Comparison of ENCODE assay signal across 8 mouse cellular contexts in the genomic region with DNA sequence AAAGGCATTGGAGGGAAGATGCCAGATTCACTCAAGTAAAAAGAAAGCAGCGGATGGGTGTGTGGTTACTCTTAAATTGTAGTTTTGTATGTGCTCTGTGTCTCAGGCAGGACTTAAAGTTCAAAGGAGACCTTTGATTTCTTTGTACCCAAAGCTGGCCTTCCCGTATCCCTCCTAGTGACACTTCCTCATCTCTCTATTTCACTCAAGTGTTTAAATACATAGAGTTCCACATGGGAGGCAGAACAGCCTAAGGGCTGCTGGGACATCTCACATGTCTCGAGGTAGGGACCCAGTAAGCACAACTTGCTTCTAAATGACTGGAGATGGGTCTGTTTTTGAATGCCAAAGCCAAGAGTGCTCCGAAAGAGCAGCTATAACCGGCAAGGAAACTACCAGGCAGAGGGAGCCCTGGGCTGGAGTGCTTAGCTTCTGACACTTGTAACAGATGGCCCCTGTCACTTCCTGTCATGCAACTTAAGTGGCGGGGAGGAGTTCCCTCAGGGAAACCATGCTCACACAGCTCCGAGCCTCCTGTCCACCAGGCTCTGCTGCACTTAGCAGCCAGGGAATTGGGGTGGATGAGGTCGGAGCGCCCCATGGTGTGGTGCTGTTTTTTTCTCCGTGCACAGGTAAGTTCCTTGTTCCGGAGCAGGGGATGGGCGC.
DNase-seq lines count a peak whose midpoint lies in the region; ATAC-seq and TF ChIP-seq lines count a peak whose summit lies in the region.

No protein-coding gene starts in this region.

- WGBS in midbrain, postnatal 0 days: 69% methylated on average over 12 of the region's 12 CpGs
- 72% methylated on average over 12 of the region's 12 CpGs for WGBS in midbrain, embryonic 10.5 days
- WGBS in embryonic facial prominence, embryonic 13.5 days: 38% methylated on average over 12 of the region's 12 CpGs
- WGBS in liver, embryonic 13.5 days (ENCODE audit: insufficient replicate concordance): 27% methylated on average over 12 of the region's 12 CpGs

- ATAC-seq in midbrain, postnatal 0 days (ENCODE audit: low FRiP score): no peak
- no peak for ATAC-seq in embryonic facial prominence, embryonic 13.5 days (ENCODE audit: insufficient number of reproducible peaks, insufficient read depth, low FRiP score, low TSS enrichment, low read depth)
- peak; percentile 75 for ATAC-seq in inflammation-experienced regulatory T-cells, adult 6 months
- 0 out of 2 replicates have a peak, but pooled peaks have one; percentile 36 for ATAC-seq in liver, embryonic 13.5 days (ENCODE audit: low read depth)

- H3K4me1 ChIP-seq in midbrain, postnatal 0 days (ENCODE audit: insufficient read depth, low read length): no peaks in the 10 kb centered on the region
- peaks cover 10% of the 10 kb centered on the region; the same call in 1 of the 2 replicates for H3K4me1 ChIP-seq in midbrain, embryonic 10.5 days
- peaks cover 6% of the 10 kb centered on the region; the same call in 1 of the 2 replicates for H3K4me1 ChIP-seq in embryonic facial prominence, embryonic 13.5 days
- H3K4me1 ChIP-seq in liver, embryonic 13.5 days (replicated peaks): no peaks in the 10 kb centered on the region

- H3K4me3 ChIP-seq in midbrain, postnatal 0 days (ENCODE audit: low read depth, low read length): no peak overlapping the region
- H3K4me3 ChIP-seq in midbrain, embryonic 10.5 days: no peak overlapping the region
- H3K4me3 ChIP-seq in embryonic facial prominence, embryonic 13.5 days: no peak overlapping the region
- H3K4me3 ChIP-seq in liver, embryonic 13.5 days (replicated peaks): no peak overlapping the region; the same call in 1 of the 2 replicates

- peak; percentile 50 for DNase-seq in midbrain, postnatal 0 days (ENCODE audit: low spot score)
- no peak for DNase-seq in midbrain, embryonic 10.5 days (ENCODE audit: low spot score)
- DNase-seq in liver, embryonic 13.5 days: no peak
- peak; percentile 44 for DNase-seq in retina, embryonic 14.5 days (ENCODE audit: low spot score)
- DNase-seq in frontal cortex, adult 2 months (ENCODE audit: extremely low spot score in 1 of 2, low spot score in 1 of 2): no peak
- no peak for DNase-seq in layer of hippocampus, adult 11-12 months (ENCODE audit: low spot score)

- H3K9me3 ChIP-seq in midbrain, postnatal 0 days (ENCODE audit: low read length): no peaks in the 10 kb centered on the region
- H3K9me3 ChIP-seq in midbrain, embryonic 10.5 days (replicated peaks): no peaks in the 10 kb centered on the region
- no peaks in the 10 kb centered on the region for H3K9me3 ChIP-seq in embryonic facial prominence, embryonic 13.5 days
- no peaks in the 10 kb centered on the region for H3K9me3 ChIP-seq in liver, embryonic 13.5 days (replicated peaks)

- H3K4me2 ChIP-seq in midbrain, postnatal 0 days (ENCODE audit: low read depth, low read length, poor library complexity, severe bottlenecking): no peak overlapping the region
- H3K4me2 ChIP-seq in embryonic facial prominence, embryonic 13.5 days: peak overlapping the region; percentile 19; the same call in 1 of the 2 replicates
- peak overlapping the region; percentile 34 for H3K4me2 ChIP-seq in liver, embryonic 13.5 days

- no peak overlapping the region for H3K27ac ChIP-seq in midbrain, postnatal 0 days (ENCODE audit: low read depth, low read length)
- H3K27ac ChIP-seq in midbrain, embryonic 10.5 days (replicated peaks): no peak overlapping the region
- H3K27ac ChIP-seq in embryonic facial prominence, embryonic 13.5 days: no peak overlapping the region
- no peak overlapping the region for H3K27ac ChIP-seq in liver, embryonic 13.5 days

- H3K27me3 ChIP-seq in midbrain, postnatal 0 days (ENCODE audit: insufficient read depth, low read length): no peaks in the 10 kb centered on the region
- no peaks in the 10 kb centered on the region for H3K27me3 ChIP-seq in midbrain, embryonic 10.5 days (ENCODE audit: low read depth, poor library complexity, severe bottlenecking)
- H3K27me3 ChIP-seq in embryonic facial prominence, embryonic 13.5 days: no peaks in the 10 kb centered on the region
- no peaks in the 10 kb centered on the region for H3K27me3 ChIP-seq in liver, embryonic 13.5 days

- no peak overlapping the region for H3K9ac ChIP-seq in midbrain, postnatal 0 days (replicated peaks; ENCODE audit: low read length, poor library complexity, severe bottlenecking)
- no peak overlapping the region for H3K9ac ChIP-seq in embryonic facial prominence, embryonic 13.5 days
- H3K9ac ChIP-seq in liver, embryonic 13.5 days: no peak overlapping the region

- H3K36me3 ChIP-seq in midbrain, postnatal 0 days (ENCODE audit: insufficient read depth, low read length): no peaks in the 10 kb centered on the region
- no peaks in the 10 kb centered on the region for H3K36me3 ChIP-seq in midbrain, embryonic 10.5 days
- H3K36me3 ChIP-seq in embryonic facial prominence, embryonic 13.5 days: no peaks in the 10 kb centered on the region
- H3K36me3 ChIP-seq in liver, embryonic 13.5 days: no peaks in the 10 kb centered on the region

- no peak for TF ChIP-seq CTCF in midbrain, postnatal 0 days (IDR thresholded peaks at IDR 0.05)

Comparison
In these comparisons a context has a peak if more than half of its experiments do, and no peak if none do; other contexts are left out.
1. DNase-seq: peak in midbrain, postnatal 0 days (single experiment) and retina, embryonic 14.5 days (single experiment); none in midbrain, embryonic 10.5 days (single experiment), liver, embryonic 13.5 days (single experiment), frontal cortex, adult 2 months (0 of 2) and layer of hippocampus, adult 11-12 months (single experiment).
2. ATAC-seq: peak in inflammation-experienced regulatory T-cells, adult 6 months (single experiment) and liver, embryonic 13.5 days (single experiment); none in midbrain, postnatal 0 days (single experiment) and embryonic facial prominence, embryonic 13.5 days (single experiment).